Mouse (Mus musculus): Measurements from ENCODE around the gene Ccdc153.

DNA sequence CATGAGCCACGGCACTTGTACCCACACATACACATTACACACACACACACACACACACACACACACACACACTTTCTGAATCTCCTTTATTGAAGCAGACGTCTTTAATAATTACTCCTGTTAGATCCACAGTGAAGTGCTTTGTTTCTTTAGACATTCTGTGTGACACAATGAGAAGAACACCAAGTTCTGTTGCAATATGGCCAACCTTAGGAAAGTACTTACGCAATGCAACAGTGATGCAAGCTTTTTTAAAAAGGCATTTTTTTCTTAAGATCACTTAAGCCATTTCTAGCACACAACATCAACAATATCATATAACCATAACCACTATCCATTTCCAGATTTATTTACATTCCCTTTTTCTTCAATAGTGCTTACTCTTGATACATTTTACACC is 49.3 kb upstream of the Ccdc153 start:
- no peak for TF ChIP-seq CTCF (IDR thresholded peaks at IDR 0.05; ENCODE audit: low read depth)
- peak; percentile 61; the same call in 1 of the 2 replicates for TF ChIP-seq EP300 (IDR thresholded peaks at IDR 0.05; ENCODE audit: low read depth)
